Mouse (Mus musculus) spleen, adult 2 months (tissue): ENCODE data around the gene Vmn2r77. TPM values are rescaled to one million over a fixed set of nuclear protein-coding genes. Genes with fewer than 3 reads are reported as not detected.
"Not testable (repeated sequence)": the region's sequence is repeated elsewhere in the genome, so short reads cannot be mapped to it uniquely, and the experiment has no call there.

Experiments used
- DNase-seq, 2 experiments: peaks; one replicate each; pipeline versions ENCODE4 v3.0.0 to v3.0.0-alpha.2; 2012 to 2021; ENCODE audit warnings: low spot score in 2 of 2, low read depth in 1 of 2
- H3K27ac ChIP-seq: fragments of 200-500 bp; 2 replicates; pipeline ENCODE4 v1.5.1; 2012; ENCODE audit warnings: low read length, inconsistent platforms; ENCODE audit not compliant: insufficient read depth
- H3K27me3 ChIP-seq: fragments of 200-500 bp; 2 replicates; pipeline ENCODE4 v1.6.1; 2012; ENCODE audit warnings: mild to moderate bottlenecking, moderate library complexity, low read length, inconsistent platforms; ENCODE audit not compliant: control insufficient read depth, insufficient read depth
- H3K36me3 ChIP-seq: fragments of 200-500 bp; 2 replicates; pipeline ENCODE4 v1.6.1; 2012; ENCODE audit warnings: mild to moderate bottlenecking, low read length, inconsistent platforms; ENCODE audit not compliant: control insufficient read depth, insufficient read depth
- H3K4me1 ChIP-seq: fragments of 200-500 bp; 2 replicates; pipeline ENCODE4 v1.6.1; 2011; ENCODE audit warnings: inconsistent platforms; ENCODE audit not compliant: control insufficient read depth, insufficient read depth, insufficient read length
- H3K4me3 ChIP-seq: fragments of 200-500 bp; 2 replicates; pipeline ENCODE4 v1.5.1; 2011; ENCODE audit warnings: mild to moderate bottlenecking, inconsistent platforms; ENCODE audit not compliant: insufficient read depth, insufficient read length; ENCODE audit errors: extremely low read depth
- CTCF ChIP-seq: fragments of 200-500 bp; IDR thresholded peaks from 2 replicates; pipeline ENCODE4 v1.5.1; 2011; ENCODE audit warnings: mild to moderate bottlenecking, inconsistent platforms; ENCODE audit not compliant: insufficient read depth, insufficient read length, insufficient replicate concordance; ENCODE audit errors: extremely low read depth
- POLR2A ChIP-seq: fragments of 200-500 bp; IDR thresholded peaks from 2 replicates; pipeline ENCODE4 v1.6.1; 2011; ENCODE audit warnings: low read depth, low read length, inconsistent platforms
- WGBS: fragments of 180-500 bp; shearing (Covaris S2); methylation state at CpG from one replicate; pipeline ENCODE4 v1.1.7; 2018; 5-methylcytosine and 5-hydroxymethylcytosine counted together
- polyA plus RNA-seq: library from polyadenylated mRNA; depleted of rRNA; stranded (reverse); fragments of >200 nt; gene quantifications from 2 replicates; pipeline ENCODE4 v1.2.3, GENCODE M21; 2012; rRNA removed

The Vmn2r77 gene
- polyA plus RNA-seq: not detected in 2 replicates

DNA sequence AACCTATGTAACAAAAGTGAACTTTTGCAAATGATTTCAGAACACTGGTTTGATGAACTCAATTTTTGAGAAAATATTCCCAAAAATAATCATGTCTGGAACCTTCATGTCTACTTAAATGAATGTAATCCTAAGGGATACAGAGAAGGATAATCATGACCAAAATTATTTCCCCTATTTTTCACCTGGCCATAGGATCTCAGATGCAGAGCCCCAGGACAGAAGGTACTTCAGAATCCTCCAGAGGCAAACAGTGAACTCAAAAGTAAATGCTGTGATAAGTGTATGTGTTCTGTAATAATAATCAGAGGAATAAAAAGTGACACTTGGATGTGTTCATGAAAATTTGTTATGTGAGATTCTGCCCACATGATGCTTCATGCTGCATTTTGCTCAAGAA, at the start of gene Vmn2r77:
Gene Vmn2r77 (plus strand): TSS at position 301 of the 400 bp plus-strand sequence.
- Histone ChIP-seq H3K4me1 (no peaks in the 10 kb centered on the region), H3K4me3 (no peak within 1 kb of the TSS), H3K27me3 (no peaks in the 10 kb centered on the region), H3K27ac (no peak within 1 kb of the TSS), H3K36me3 (no peaks in the 10 kb centered on the region)
- DNase-seq: no peak
- TF ChIP-seq POLR2A (no peak), CTCF (no peak)

DNA sequence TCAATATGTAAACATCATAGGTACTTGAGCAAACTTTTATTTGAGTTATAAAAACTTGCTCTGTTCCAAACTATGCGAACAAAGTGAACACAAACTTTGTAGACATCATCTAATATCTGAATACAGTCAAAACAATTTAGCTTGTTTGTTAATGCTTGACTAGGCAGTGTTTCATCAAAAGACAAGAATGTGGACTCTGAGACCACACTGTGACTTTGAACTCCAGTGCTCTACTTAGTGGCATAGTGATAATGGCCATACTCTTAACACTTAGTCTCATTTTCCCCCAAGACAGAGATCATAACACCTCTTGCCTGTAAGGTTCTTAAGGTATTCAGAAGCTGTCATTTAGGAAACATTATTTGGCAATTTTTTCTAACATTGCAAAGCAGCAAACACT, 34.1 kb upstream of the Vmn2r77 start:
- WGBS: 70% methylated on average over 1 of the region's 1 CpGs
- Histone ChIP-seq H3K27me3 (no peaks in the 10 kb centered on the region), H3K36me3 (no peaks in the 10 kb centered on the region), H3K27ac (no peak overlapping the region), H3K4me3 (no peak overlapping the region), H3K4me1 (no peaks in the 10 kb centered on the region)
- no peak for TF ChIP-seq CTCF
- no peak for DNase-seq

GRCm38 (mm10) chr7:86764628-86765027, 30.2 kb upstream of the Vmn2r77 start:
- H3K4me1 ChIP-seq: no peaks in the 10 kb centered on the region

GRCm38 (mm10) chr7:86771621-86772020, 23.2 kb upstream of the Vmn2r77 start:
- Histone ChIP-seq H3K27me3 (no peaks in the 10 kb centered on the region), H3K36me3 (no peaks in the 10 kb centered on the region), H3K4me1 (no peaks in the 10 kb centered on the region), H3K27ac (no peak overlapping the region), H3K4me3 (no peak overlapping the region)
- WGBS: 87% methylated on average over 3 of the region's 3 CpGs
- TF ChIP-seq POLR2A (no peak), CTCF (no peak)
- no peak for DNase-seq

More at GRCm38 (mm10) chr7:86764628-86765027, 30.2 kb upstream of the Vmn2r77 start:
- H3K4me3 ChIP-seq: no peak overlapping the region
- H3K36me3 ChIP-seq: no peaks in the 10 kb centered on the region
- no peaks in the 10 kb centered on the region for H3K27me3 ChIP-seq
- no peak for DNase-seq
- no peak overlapping the region for H3K27ac ChIP-seq
- no peak for TF ChIP-seq CTCF
- no peak for TF ChIP-seq POLR2A

DNA sequence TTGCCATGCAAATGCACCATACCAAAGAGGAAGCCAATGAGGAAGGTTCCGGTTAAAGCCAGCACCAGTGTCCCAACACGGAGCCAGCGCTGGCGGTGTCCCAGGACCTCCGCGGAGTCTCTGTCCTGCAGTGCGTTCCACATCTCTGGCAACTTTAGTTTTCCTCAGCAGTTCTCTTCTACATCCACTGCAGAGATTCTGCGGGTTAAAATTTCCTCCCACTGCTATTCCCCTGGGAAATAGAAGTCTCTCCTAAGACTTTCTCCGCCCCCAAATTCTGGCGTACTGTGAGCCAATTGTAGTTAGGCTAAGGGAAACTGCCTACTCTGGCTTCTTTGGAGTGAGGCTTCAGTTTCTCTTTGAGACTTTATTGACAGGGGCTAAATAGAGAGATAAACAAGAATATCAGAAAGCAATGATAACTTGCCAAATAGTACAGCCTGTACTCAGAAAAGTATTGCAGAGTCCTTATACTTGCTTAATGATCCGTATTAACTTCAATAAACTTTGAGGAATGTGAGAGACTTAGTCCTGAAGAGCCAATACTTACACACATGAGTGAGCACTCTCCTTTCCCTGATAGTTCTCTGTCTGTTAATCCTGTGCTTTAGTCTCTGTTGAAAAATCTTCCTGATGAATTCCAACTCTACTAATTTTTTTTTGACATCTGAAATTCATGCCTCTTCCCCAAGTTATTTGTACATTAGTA, 19.1 kb upstream of the Vmn2r77 start, which contains the start of gene Folh1:
Gene Folh1 (minus strand): TSS at position 327 of the 709 bp plus-strand sequence.
- H3K27ac ChIP-seq: no peak within 1 kb of the TSS

GRCm38 (mm10) chr7:86815241-86815640, 20.4 kb downstream of the Vmn2r77 start:
- not testable (repeated sequence) for H3K36me3 ChIP-seq, H3K27ac ChIP-seq, H3K27me3 ChIP-seq, H3K4me1 ChIP-seq, H3K4me3 ChIP-seq, DNase-seq
- 88% methylated on average over 5 of the region's 5 CpGs for WGBS

More for the DNA sequence above, 19.1 kb upstream of the Vmn2r77 start, which contains the start of gene Folh1:
- H3K27me3 ChIP-seq: no peaks in the 10 kb centered on the region
- no peaks in the 10 kb centered on the region for H3K36me3 ChIP-seq
- DNase-seq: no peak
- H3K4me3 ChIP-seq: no peak within 1 kb of the TSS
- TF ChIP-seq POLR2A: no peak
- TF ChIP-seq CTCF: no peak
- 17% methylated on average over 11 of the region's 11 CpGs for WGBS
- H3K4me1 ChIP-seq: no peaks in the 10 kb centered on the region

DNA sequence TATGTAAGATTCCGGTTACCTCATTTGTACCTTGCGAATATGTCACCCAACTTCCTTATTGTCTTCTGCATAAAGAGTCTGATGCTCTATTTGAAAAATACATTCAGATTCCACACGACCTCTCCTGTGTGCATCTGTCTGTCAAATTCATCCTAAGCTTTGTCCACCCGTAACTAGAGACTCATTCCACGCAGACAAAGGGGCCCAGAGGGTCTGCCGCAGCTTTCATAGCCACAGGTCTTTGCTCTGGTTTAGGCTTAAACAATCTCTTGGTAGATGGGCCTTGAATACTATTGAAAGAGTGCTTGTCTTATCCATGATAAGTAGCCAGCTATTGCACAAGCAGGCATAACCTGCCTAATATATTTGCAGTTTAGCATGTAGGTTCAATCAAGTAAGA, 20.9 kb downstream of the Vmn2r77 start:
- not testable (repeated sequence) for H3K4me1 ChIP-seq, H3K27me3 ChIP-seq, DNase-seq, H3K27ac ChIP-seq, H3K4me3 ChIP-seq, H3K36me3 ChIP-seq
- WGBS: 80% methylated on average over 6 of the region's 6 CpGs

DNA sequence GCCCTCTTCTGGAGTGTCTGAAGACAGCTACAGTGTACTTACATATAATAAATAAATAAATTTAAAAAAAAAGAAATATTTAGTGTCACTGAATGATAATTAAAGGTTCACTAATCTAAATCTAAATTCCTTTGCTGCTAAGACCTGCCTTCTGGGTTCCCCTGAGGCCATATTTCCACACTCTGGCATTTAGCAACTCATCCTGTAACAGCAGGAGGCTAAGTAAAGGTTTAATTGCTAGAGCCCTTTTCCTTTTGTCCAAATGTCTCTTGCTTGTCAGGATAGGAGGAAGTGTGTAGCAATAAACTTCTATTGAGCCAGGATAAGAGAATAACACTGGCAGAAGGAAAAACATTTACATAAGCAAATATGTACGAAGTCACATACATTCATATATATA, 21.6 kb downstream of the Vmn2r77 start:
- H3K4me1 ChIP-seq: no peaks in the 10 kb centered on the region
- TF ChIP-seq POLR2A (no peak), CTCF (no peak)
- WGBS: 69% methylated on average over 1 of the region's 1 CpGs
- DNase-seq: no peak
- no peaks in the 10 kb centered on the region for H3K27me3 ChIP-seq
- H3K4me3 ChIP-seq: no peak overlapping the region
- H3K27ac ChIP-seq: no peak overlapping the region
- H3K36me3 ChIP-seq: no peaks in the 10 kb centered on the region

Other genes with a start within 250 kb of the Vmn2r77 start
- not detected in 2 replicates for gene Olfr295, start 211.2 kb upstream of the Vmn2r77 start, polyA plus RNA-seq
- gene Olfr294, start 178.4 kb upstream of the Vmn2r77 start, polyA plus RNA-seq: not detected in 2 replicates
- gene Olfr293, start 146.0 kb upstream of the Vmn2r77 start, polyA plus RNA-seq: not detected in 2 replicates
- gene Olfr292, start 106.7 kb upstream of the Vmn2r77 start, polyA plus RNA-seq: not detected in 2 replicates
- gene Folh1, start 19.1 kb upstream of the Vmn2r77 start, polyA plus RNA-seq: 0.07 and 0.23 TPM in 2 replicates
- not detected in 2 replicates for gene Vmn2r78, start 120.1 kb downstream of the Vmn2r77 start, polyA plus RNA-seq
- gene Vmn2r79, start 201.1 kb downstream of the Vmn2r77 start, polyA plus RNA-seq: not detected in 2 replicates